20 mouse cellular contexts compared by ENCODE assay signal in the genomic region with DNA sequence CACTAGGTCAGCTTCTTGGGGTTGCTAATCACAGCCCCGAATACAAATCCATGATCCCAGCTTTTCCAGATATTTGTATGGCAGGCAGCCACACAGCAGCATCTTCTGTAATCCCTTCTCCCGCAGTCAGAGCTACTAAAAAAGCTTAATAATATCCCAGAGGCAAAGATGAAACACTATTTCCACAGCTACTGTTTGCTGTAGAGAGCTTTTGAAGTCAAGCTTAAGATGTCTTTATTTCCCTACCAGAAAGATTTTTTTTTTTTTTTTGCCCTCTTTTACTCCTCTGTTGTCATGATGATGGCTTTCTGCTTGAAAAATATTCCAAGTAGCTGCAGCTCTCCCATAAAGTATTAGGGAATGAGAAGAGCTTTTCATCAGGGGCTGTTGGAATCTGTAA.
A peak's percentile ranks its signal among the peaks of the same experiment; 100 is the strongest.
DNase-seq lines count a peak whose midpoint lies in the region; ATAC-seq lines count a peak whose summit lies in the region.
"Had no signal": no experiment of that assay in that cellular context is flagged by ENCODE, and none has a peak within 500 bp of the region (broad histone marks: within the 10 kb centered on the region; RNA-seq: fewer than 3 reads in every experiment).

No protein-coding gene starts in this region.

- no peak overlapping the region for H3K4me3 ChIP-seq in hindbrain, embryonic 13.5 days
- no peak overlapping the region for H3K4me3 ChIP-seq in hindbrain, embryonic 12.5 days
- no peak overlapping the region for H3K4me3 ChIP-seq in forebrain, embryonic 14.5 days (ENCODE audit: low read depth, low read length)
- H3K4me3 ChIP-seq in midbrain, embryonic 11.5 days (ENCODE audit: low read depth, low read length): no peak overlapping the region
- H3K4me3 ChIP-seq: embryonic facial prominence, embryonic 12.5 days; gastrocnemius, adult 2 months; heart, embryonic 13.5 days; limb, embryonic 12.5 days; myocyte had no signal

- no peak for ATAC-seq in hindbrain, embryonic 13.5 days (ENCODE audit: low FRiP score)
- ATAC-seq in hindbrain, embryonic 12.5 days (ENCODE audit: low FRiP score): no peak
- peak; percentile 35; the same call in 1 of the 2 replicates for ATAC-seq in forebrain, embryonic 14.5 days
- peak; percentile 66 for ATAC-seq in midbrain, embryonic 11.5 days (ENCODE audit: low FRiP score)
- no peak for ATAC-seq in erythroblast, adult 5-6 weeks (replicated peaks; ENCODE audit: low FRiP score, poor library complexity, severe bottlenecking)

- no peaks in the 10 kb centered on the region for H3K9me3 ChIP-seq in hindbrain, embryonic 13.5 days
- H3K9me3 ChIP-seq in hindbrain, embryonic 12.5 days (replicated peaks): no peaks in the 10 kb centered on the region
- H3K9me3 ChIP-seq in forebrain, embryonic 14.5 days (replicated peaks; ENCODE audit: control insufficient read depth, low read length): no peaks in the 10 kb centered on the region
- H3K9me3 ChIP-seq in midbrain, embryonic 11.5 days (ENCODE audit: control insufficient read depth, low read length): no peaks in the 10 kb centered on the region
- H3K9me3 ChIP-seq: embryonic facial prominence, embryonic 12.5 days; heart, embryonic 13.5 days; limb, embryonic 12.5 days had no signal

- no peaks in the 10 kb centered on the region; the same call in 1 of the 2 replicates for H3K4me1 ChIP-seq in hindbrain, embryonic 13.5 days (replicated peaks)
- peaks cover 12% of the 10 kb centered on the region; the same call in 1 of the 2 replicates for H3K4me1 ChIP-seq in hindbrain, embryonic 12.5 days
- no peaks in the 10 kb centered on the region for H3K4me1 ChIP-seq in forebrain, embryonic 14.5 days (ENCODE audit: control insufficient read depth, insufficient read depth, low read length)
- H3K4me1 ChIP-seq in midbrain, embryonic 11.5 days (ENCODE audit: control insufficient read depth, insufficient read depth, low read length): peaks cover 10% of the 10 kb centered on the region
- H3K4me1 ChIP-seq: embryonic facial prominence, embryonic 12.5 days; limb, embryonic 12.5 days had no signal

- H3K36me3 ChIP-seq in hindbrain, embryonic 13.5 days: no peaks in the 10 kb centered on the region
- no peaks in the 10 kb centered on the region for H3K36me3 ChIP-seq in hindbrain, embryonic 12.5 days
- no peaks in the 10 kb centered on the region for H3K36me3 ChIP-seq in forebrain, embryonic 14.5 days (ENCODE audit: control insufficient read depth, insufficient read depth, low read length)
- no peaks in the 10 kb centered on the region for H3K36me3 ChIP-seq in midbrain, embryonic 11.5 days (ENCODE audit: control insufficient read depth, insufficient read depth, low read length)
- H3K36me3 ChIP-seq: embryonic facial prominence, embryonic 12.5 days; heart, embryonic 13.5 days; limb, embryonic 12.5 days had no signal

- H3K9ac ChIP-seq in hindbrain, embryonic 13.5 days: no peak overlapping the region
- no peak overlapping the region for H3K9ac ChIP-seq in hindbrain, embryonic 12.5 days
- no peak overlapping the region for H3K9ac ChIP-seq in forebrain, embryonic 14.5 days (ENCODE audit: low read length)
- H3K9ac ChIP-seq in midbrain, embryonic 11.5 days (ENCODE audit: low read length): no peak overlapping the region
- H3K9ac ChIP-seq: embryonic facial prominence, embryonic 12.5 days; heart, embryonic 13.5 days; limb, embryonic 12.5 days; liver, embryonic 14.5 days had no signal

- 59% methylated on average over 2 of the region's 2 CpGs for WGBS in hindbrain, embryonic 13.5 days
- 68% methylated on average over 2 of the region's 2 CpGs for WGBS in hindbrain, embryonic 12.5 days
- 17% methylated on average over 2 of the region's 2 CpGs for WGBS in forebrain, embryonic 14.5 days
- 22% methylated on average over 2 of the region's 2 CpGs for WGBS in midbrain, embryonic 11.5 days

- no peaks in the 10 kb centered on the region for H3K27me3 ChIP-seq in hindbrain, embryonic 13.5 days
- no peaks in the 10 kb centered on the region for H3K27me3 ChIP-seq in hindbrain, embryonic 12.5 days
- H3K27me3 ChIP-seq in forebrain, embryonic 14.5 days (replicated peaks; ENCODE audit: control insufficient read depth, insufficient read depth, low read length): no peaks in the 10 kb centered on the region
- no peaks in the 10 kb centered on the region for H3K27me3 ChIP-seq in midbrain, embryonic 11.5 days (ENCODE audit: control insufficient read depth, insufficient read depth, low read length)
- H3K27me3 ChIP-seq: CH12.LX; embryonic facial prominence, embryonic 12.5 days; heart, embryonic 13.5 days; limb, embryonic 12.5 days had no signal

- H3K4me2 ChIP-seq in hindbrain, embryonic 13.5 days: peak overlapping the region; percentile 2; the same call in 1 of the 2 replicates
- H3K4me2 ChIP-seq in hindbrain, embryonic 12.5 days (replicated peaks): no peak overlapping the region
- H3K4me2 ChIP-seq in forebrain, embryonic 14.5 days (ENCODE audit: low read length): peak overlapping the region; percentile 26
- peak overlapping the region; percentile 22; the same call in 1 of the 2 replicates for H3K4me2 ChIP-seq in midbrain, embryonic 11.5 days
- H3K4me2 ChIP-seq: embryonic facial prominence, embryonic 12.5 days; heart, embryonic 13.5 days; limb, embryonic 12.5 days had no signal

- peak; percentile 44 for DNase-seq in forebrain, embryonic 14.5 days (ENCODE audit: low spot score)
- DNase-seq in midbrain, embryonic 11.5 days (ENCODE audit: low spot score, missing footprints): peak; percentile 86
- DNase-seq in retina, postnatal 1 day: peak; percentile 11
- no peak for DNase-seq in right cerebral cortex, postnatal 4 days
- DNase-seq: adrenal gland, adult 8-10 months; cerebellum, adult 18-20 months; gastrocnemius, adult 2 months; heart, postnatal 36 days; kidney, adult 11 months; kidney, postnatal 14 days; thymus, postnatal 14 days had no signal

- H3K27ac ChIP-seq in hindbrain, embryonic 13.5 days: no peak overlapping the region
- no peak overlapping the region for H3K27ac ChIP-seq in hindbrain, embryonic 12.5 days
- H3K27ac ChIP-seq in forebrain, embryonic 14.5 days (ENCODE audit: low read depth, low read length): no peak overlapping the region
- H3K27ac ChIP-seq in midbrain, embryonic 11.5 days (ENCODE audit: low read depth, low read length): no peak overlapping the region
- H3K27ac ChIP-seq: embryonic facial prominence, embryonic 12.5 days; gastrocnemius, adult 2 months; heart, embryonic 13.5 days; limb, embryonic 12.5 days; liver, embryonic 14.5 days had no signal

Comparison
In these comparisons a context has a peak if more than half of its experiments do, and no peak if none do; other contexts are left out.
1. ATAC-seq: peak in forebrain, embryonic 14.5 days (single experiment) and midbrain, embryonic 11.5 days (single experiment); none in hindbrain, embryonic 13.5 days (single experiment), hindbrain, embryonic 12.5 days (single experiment) and erythroblast, adult 5-6 weeks (single experiment).